Mouse (Mus musculus) G1E (cell line): Measurements from ENCODE around the gene Ndst4.

Source experiments
- CTCF ChIP-seq: IDR thresholded peaks from 2 replicates; pipeline ENCODE4 v1.5.1; 2012; ENCODE audit warnings: low read depth, low read length, inconsistent platforms, mixed read lengths
- GATA1 ChIP-seq: IDR thresholded peaks from 2 replicates; pipeline ENCODE4 v1.6.1; 2012; ENCODE audit warnings: borderline replicate concordance, low read length, inconsistent platforms, mixed read lengths

DNA sequence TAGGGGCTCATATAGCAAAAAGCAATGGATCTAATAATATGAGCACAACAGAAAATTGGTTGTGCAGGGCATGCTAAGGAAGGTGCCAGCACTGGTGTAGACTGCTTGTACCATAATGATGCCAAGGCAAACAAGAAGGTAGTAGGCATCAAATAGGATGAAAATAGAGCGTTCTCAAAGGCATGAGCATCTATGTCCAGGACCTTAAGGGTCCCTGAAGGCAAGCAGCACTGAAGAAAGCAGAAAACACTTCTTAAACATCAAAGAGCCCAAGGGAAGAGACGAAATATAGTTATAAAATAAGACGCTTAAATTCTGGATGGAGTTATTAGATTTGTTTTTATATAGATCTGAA is 341.2 kb downstream of the Ndst4 start:
- TF ChIP-seq CTCF (no peak), GATA1 (no peak)
